Mouse (Mus musculus) neural tube, embryonic 15.5 days (tissue): ENCODE results near the gene Dock2. TPM values are rescaled to one million over a fixed set of nuclear protein-coding genes. Genes with fewer than 3 reads are reported as not detected.

ENCODE experiments used
- ATAC-seq: fragments of 200-750 bp; cut with Nextera tagmentation; 2 replicates; pipeline ENCODE4 v1.8.0; 2017; ENCODE audit warnings: mild to moderate bottlenecking, moderate TSS enrichment, moderate library complexity; ENCODE audit not compliant: low FRiP score
- H3K27ac ChIP-seq: fragments of 300-500 bp; sonication (generic); replicated peaks from 2 replicates; pipeline ENCODE4 v1.5.1; 2015; ENCODE audit warnings: mild to moderate bottlenecking, inconsistent platforms
- H3K27me3 ChIP-seq: fragments of 300-500 bp; sonication (generic); replicated peaks from 2 replicates; pipeline ENCODE4 v1.6.1; 2015; ENCODE audit warnings: inconsistent platforms
- H3K36me3 ChIP-seq: fragments of 300-500 bp; sonication (generic); 2 replicates; pipeline ENCODE4 v1.6.1; 2015; ENCODE audit warnings: inconsistent platforms
- H3K4me1 ChIP-seq: fragments of 300-500 bp; sonication (generic); 2 replicates; pipeline ENCODE4 v1.6.1; 2015; ENCODE audit warnings: inconsistent platforms
- H3K4me2 ChIP-seq: fragments of 300-500 bp; sonication (generic); 2 replicates; pipeline ENCODE4 v1.6.1; 2015; ENCODE audit warnings: inconsistent platforms, mild to moderate bottlenecking, moderate library complexity
- H3K4me3 ChIP-seq: fragments of 300-500 bp; sonication (generic); replicated peaks from 2 replicates; pipeline ENCODE4 v1.5.1; 2015; ENCODE audit warnings: mild to moderate bottlenecking, inconsistent platforms
- H3K9ac ChIP-seq: fragments of 300-500 bp; sonication (generic); replicated peaks from 2 replicates; pipeline ENCODE4 v1.6.1; 2015; ENCODE audit warnings: mild to moderate bottlenecking, inconsistent platforms
- H3K9me3 ChIP-seq: fragments of 300-500 bp; sonication (generic); replicated peaks from 2 replicates; pipeline ENCODE4 v1.6.1; 2016; ENCODE audit warnings: inconsistent platforms
- WGBS: fragments of 180-500 bp; shearing (Covaris S2); methylation state at CpG from one replicate; pipeline ENCODE4 v1.1.7; 2015; ENCODE audit warnings: mixed read lengths; 5-methylcytosine and 5-hydroxymethylcytosine counted together
- polyA plus RNA-seq: library from polyadenylated mRNA; unstranded; fragments of >200 nt; fragmentation: Nextera tagmentation; extraction: Ambion mirVana; gene quantifications from 2 replicates; pipeline ENCODE4 v1.2.1, GENCODE M21; 2015

Gene Dock2
- polyA plus RNA-seq, 1 experiment from 2014 or later = 1.0 TPM

- Histone ChIP-seq H3K36me3 (no peaks in the 10 kb centered on the region), H3K9me3 (no peaks in the 10 kb centered on the region)
Measured at GRCm38 (mm10) chr11:34469792-34470191, 313.9 kb downstream of the Dock2 start.

GRCm38 (mm10) chr11:34468571-34468970 lies 315.1 kb downstream of the Dock2 start:
- Histone ChIP-seq H3K9me3 (no peaks in the 10 kb centered on the region), H3K4me3 (no peak overlapping the region), H3K36me3 (no peaks in the 10 kb centered on the region), H3K4me2 (no peak overlapping the region), H3K4me1 (peaks cover 11% of the 10 kb centered on the region; the same call in 1 of the 2 replicates), H3K27ac (peak overlapping the region; percentile 9; the same call in 1 of the 2 replicates), H3K27me3 (no peaks in the 10 kb centered on the region), H3K9ac (no peak overlapping the region)
- no peak for ATAC-seq
- WGBS = 40% methylated on average over 3 of the region's 3 CpGs

More at GRCm38 (mm10) chr11:34469792-34470191, 313.9 kb downstream of the Dock2 start:
- Histone ChIP-seq H3K27me3 (no peaks in the 10 kb centered on the region), H3K4me3 (no peak overlapping the region), H3K4me2 (no peak overlapping the region), H3K9ac (no peak overlapping the region), H3K4me1 (peaks cover 13% of the 10 kb centered on the region), H3K27ac (no peak overlapping the region)
- WGBS = 59% methylated on average over 2 of the region's 2 CpGs
- ATAC-seq = no peak

- Histone ChIP-seq H3K4me3 (no peak overlapping the region), H3K27me3 (no peaks in the 10 kb centered on the region), H3K9me3 (no peaks in the 10 kb centered on the region), H3K27ac (no peak overlapping the region), H3K36me3 (no peaks in the 10 kb centered on the region), H3K9ac (no peak overlapping the region), H3K4me2 (no peak overlapping the region), H3K4me1 (peaks cover 11% of the 10 kb centered on the region; the same call in 1 of the 2 replicates)
- no peak for ATAC-seq
- WGBS = 62% methylated on average over 1 of the region's 1 CpGs
Measured at GRCm38 (mm10) chr11:34467056-34467455, 316.6 kb downstream of the Dock2 start.

- H3K36me3 ChIP-seq = no peaks in the 10 kb centered on the region
- no peaks in the 10 kb centered on the region for H3K9me3 ChIP-seq
- no peak for ATAC-seq
- 89% methylated on average over 4 of the region's 4 CpGs for WGBS
- no peak overlapping the region for H3K4me3 ChIP-seq
- H3K27ac ChIP-seq = no peak overlapping the region
- no peak overlapping the region for H3K4me2 ChIP-seq
- H3K4me1 ChIP-seq = no peaks in the 10 kb centered on the region
- H3K9ac ChIP-seq = no peak overlapping the region
- no peaks in the 10 kb centered on the region for H3K27me3 ChIP-seq
Measured at GRCm38 (mm10) chr11:34449944-34450343, 333.7 kb downstream of the Dock2 start.

GRCm38 (mm10) chr11:34447891-34448290 lies 335.8 kb downstream of the Dock2 start:
- WGBS = 45% methylated on average over 4 of the region's 4 CpGs
- no peak overlapping the region for H3K27ac ChIP-seq
- H3K9me3 ChIP-seq = no peaks in the 10 kb centered on the region
- no peak overlapping the region for H3K4me2 ChIP-seq
- no peak overlapping the region for H3K4me3 ChIP-seq
- H3K4me1 ChIP-seq = no peaks in the 10 kb centered on the region
- H3K27me3 ChIP-seq = no peaks in the 10 kb centered on the region
- no peaks in the 10 kb centered on the region for H3K36me3 ChIP-seq
- H3K9ac ChIP-seq = no peak overlapping the region
- ATAC-seq = no peak

GRCm38 (mm10) chr11:34438429-34438828 lies 345.3 kb downstream of the Dock2 start:
- WGBS = 69% methylated on average over 2 of the region's 2 CpGs
- H3K9ac ChIP-seq = no peak overlapping the region

DNA sequence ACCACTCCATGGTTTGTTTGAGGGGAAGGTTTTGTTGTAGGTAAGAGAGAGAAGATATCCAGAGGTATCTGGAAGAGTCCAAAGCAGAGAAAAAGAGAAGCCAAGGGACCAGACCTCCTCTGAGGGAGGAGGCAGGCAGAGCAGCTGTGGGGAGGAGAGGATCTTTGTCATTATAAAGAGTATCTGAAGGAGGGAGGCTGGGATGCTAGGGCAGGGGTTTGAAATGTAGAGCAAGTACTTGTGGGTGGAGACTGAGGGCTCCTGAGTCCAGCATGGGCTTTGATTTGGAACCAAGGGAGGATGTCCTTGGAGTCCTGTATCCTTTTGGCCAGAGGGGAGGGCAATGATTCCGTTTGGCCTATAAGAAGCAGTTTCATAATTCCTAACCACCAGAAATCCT lies 346.2 kb downstream of the Dock2 start:
- WGBS = 70% methylated on average over 1 of the region's 1 CpGs
- no peaks in the 10 kb centered on the region for H3K9me3 ChIP-seq
- no peak for ATAC-seq
- no peak overlapping the region for H3K4me3 ChIP-seq
- no peaks in the 10 kb centered on the region for H3K27me3 ChIP-seq
- no peak overlapping the region for H3K27ac ChIP-seq
- H3K4me1 ChIP-seq = no peaks in the 10 kb centered on the region
- H3K4me2 ChIP-seq = no peak overlapping the region
- no peak overlapping the region for H3K9ac ChIP-seq
- no peaks in the 10 kb centered on the region for H3K36me3 ChIP-seq

More at GRCm38 (mm10) chr11:34438429-34438828, 345.3 kb downstream of the Dock2 start:
- no peak overlapping the region for H3K27ac ChIP-seq
- no peak overlapping the region for H3K4me2 ChIP-seq
- H3K4me1 ChIP-seq = no peaks in the 10 kb centered on the region
- no peaks in the 10 kb centered on the region for H3K36me3 ChIP-seq
- no peaks in the 10 kb centered on the region for H3K9me3 ChIP-seq
- no peaks in the 10 kb centered on the region for H3K27me3 ChIP-seq
- H3K4me3 ChIP-seq = no peak overlapping the region
- no peak for ATAC-seq

GRCm38 (mm10) chr11:34431978-34432377 lies 351.7 kb downstream of the Dock2 start:
- 40% methylated on average over 2 of the region's 2 CpGs for WGBS
- Histone ChIP-seq H3K4me1 (no peaks in the 10 kb centered on the region), H3K9ac (no peak overlapping the region), H3K27ac (no peak overlapping the region), H3K9me3 (no peaks in the 10 kb centered on the region), H3K36me3 (no peaks in the 10 kb centered on the region), H3K4me3 (no peak overlapping the region), H3K4me2 (no peak overlapping the region), H3K27me3 (no peaks in the 10 kb centered on the region)
- no peak for ATAC-seq

DNA sequence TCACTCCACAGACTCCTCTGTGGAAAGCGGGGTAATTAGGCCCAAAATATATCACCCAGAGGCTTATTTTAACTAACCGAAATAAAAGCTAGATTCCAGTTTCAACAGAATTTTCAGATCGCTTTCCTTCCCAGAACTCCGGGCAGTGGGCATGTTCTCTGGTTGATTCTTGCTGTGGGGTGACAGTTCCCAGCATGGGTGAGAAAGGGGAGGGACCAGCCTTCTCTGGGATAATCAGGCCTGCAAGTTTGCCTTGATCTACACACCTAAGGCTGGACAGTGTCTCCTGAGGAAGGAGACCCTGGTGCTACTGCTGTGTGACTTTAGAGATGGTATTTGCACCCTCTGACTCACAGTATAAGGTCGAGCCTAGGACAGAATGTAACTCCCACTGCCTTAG lies 352.3 kb downstream of the Dock2 start:
- no peaks in the 10 kb centered on the region for H3K36me3 ChIP-seq
- no peaks in the 10 kb centered on the region for H3K4me1 ChIP-seq
- no peak overlapping the region for H3K4me2 ChIP-seq
- WGBS = 47% methylated on average over 5 of the region's 5 CpGs
- H3K9me3 ChIP-seq = no peaks in the 10 kb centered on the region
- no peak overlapping the region for H3K4me3 ChIP-seq
- ATAC-seq = no peak
- H3K27ac ChIP-seq = no peak overlapping the region
- H3K9ac ChIP-seq = no peak overlapping the region
- H3K27me3 ChIP-seq = no peaks in the 10 kb centered on the region

DNA sequence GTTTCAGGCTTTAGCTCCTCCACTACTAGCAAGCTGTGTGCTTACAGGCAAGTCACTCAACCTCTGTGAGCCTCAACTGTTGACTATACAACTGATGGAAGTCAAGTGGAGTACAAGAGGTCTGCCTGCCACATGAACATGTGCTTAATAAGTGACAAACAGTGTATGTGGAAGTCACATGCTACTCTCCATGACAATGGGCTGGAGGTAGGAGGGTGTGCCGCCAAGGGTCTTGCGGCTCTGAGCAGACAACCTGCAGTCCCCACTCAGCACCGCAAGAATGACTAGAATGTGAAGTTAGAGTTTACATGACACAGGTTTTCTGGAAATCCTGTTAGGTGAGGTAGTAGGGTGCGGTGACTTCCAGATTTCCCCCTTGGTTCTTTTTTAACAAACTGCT lies 352.8 kb downstream of the Dock2 start:
- H3K27ac ChIP-seq = no peak overlapping the region
- no peaks in the 10 kb centered on the region for H3K9me3 ChIP-seq
- H3K27me3 ChIP-seq = no peaks in the 10 kb centered on the region
- ATAC-seq = no peak
- WGBS = 67% methylated on average over 4 of the region's 4 CpGs
- no peaks in the 10 kb centered on the region for H3K4me1 ChIP-seq
- no peak overlapping the region for H3K9ac ChIP-seq
- no peak overlapping the region for H3K4me3 ChIP-seq
- no peak overlapping the region for H3K4me2 ChIP-seq
- H3K36me3 ChIP-seq = no peaks in the 10 kb centered on the region

DNA sequence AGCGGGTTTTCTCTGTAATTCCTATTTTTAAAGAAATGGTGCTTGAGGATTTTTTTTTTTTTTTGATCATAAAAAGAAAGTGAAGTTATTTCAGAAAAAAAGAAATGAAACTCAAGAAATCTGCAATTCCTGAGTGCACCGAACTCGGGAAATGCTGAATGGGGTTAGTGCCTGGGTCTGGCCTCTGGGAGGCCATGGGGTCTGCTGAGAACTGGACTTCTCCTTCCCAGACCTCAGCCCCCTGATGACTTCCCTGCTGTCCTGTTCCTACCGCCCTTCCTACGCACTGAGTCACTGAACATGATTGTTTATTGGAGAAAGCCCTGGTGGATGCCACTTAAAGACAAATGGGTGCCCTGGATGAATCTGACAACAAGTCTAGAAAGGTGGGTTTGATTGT lies 356.5 kb downstream of the Dock2 start:
- H3K9me3 ChIP-seq = no peaks in the 10 kb centered on the region
- WGBS = 90% methylated on average over 5 of the region's 5 CpGs
- no peak for ATAC-seq
- no peak overlapping the region for H3K4me3 ChIP-seq
- no peak overlapping the region for H3K9ac ChIP-seq
- no peak overlapping the region for H3K4me2 ChIP-seq
- no peak overlapping the region for H3K27ac ChIP-seq
- no peaks in the 10 kb centered on the region for H3K36me3 ChIP-seq
- no peaks in the 10 kb centered on the region for H3K4me1 ChIP-seq
- no peaks in the 10 kb centered on the region for H3K27me3 ChIP-seq

DNA sequence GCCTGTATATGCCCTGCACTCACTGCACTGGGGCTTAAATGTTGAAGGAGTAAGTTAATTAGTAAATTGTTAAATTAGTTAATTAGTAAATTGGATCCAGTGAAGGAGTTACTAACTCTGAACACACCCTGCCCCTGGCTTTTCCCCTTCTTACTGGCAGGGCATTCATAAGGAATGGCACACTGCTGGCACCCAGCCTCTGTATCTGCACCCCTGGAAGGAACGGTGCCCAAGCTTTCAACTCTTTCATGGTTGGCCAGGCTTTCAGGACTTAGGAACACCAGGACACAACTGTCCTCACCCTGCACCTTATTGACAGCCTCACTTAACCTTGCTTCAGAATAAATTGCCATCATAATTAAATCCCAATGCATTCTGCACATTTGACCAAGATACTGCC lies 359.1 kb downstream of the Dock2 start:
- Histone ChIP-seq H3K27ac (no peak overlapping the region), H3K9ac (no peak overlapping the region), H3K4me3 (no peak overlapping the region), H3K27me3 (peaks cover 6% of the 10 kb centered on the region; the same call in 1 of the 2 replicates), H3K4me2 (no peak overlapping the region), H3K36me3 (no peaks in the 10 kb centered on the region), H3K4me1 (no peaks in the 10 kb centered on the region), H3K9me3 (no peaks in the 10 kb centered on the region)
- 85% methylated on average over 1 of the region's 1 CpGs for WGBS
- no peak for ATAC-seq

DNA sequence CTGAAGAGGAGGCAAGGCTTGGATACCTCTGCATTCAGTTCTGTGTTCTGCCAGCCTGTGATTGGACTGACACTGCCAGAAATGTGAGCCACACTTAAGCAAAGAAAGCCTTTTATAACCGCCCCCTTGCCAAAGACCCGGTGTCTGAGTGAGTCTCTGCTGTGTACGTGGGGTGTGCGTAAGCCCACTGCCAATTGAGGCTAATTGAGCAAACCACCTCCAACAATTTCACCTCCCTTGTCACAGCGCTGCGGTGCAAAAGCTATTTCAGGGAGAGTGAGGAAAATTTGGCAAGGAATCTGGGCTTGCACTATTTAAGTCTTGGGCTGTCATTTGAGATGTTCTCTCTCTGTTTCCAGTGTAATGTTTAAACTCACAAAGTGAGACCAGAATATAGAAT lies 362.6 kb downstream of the Dock2 start:
- no peaks in the 10 kb centered on the region for H3K9me3 ChIP-seq
- no peak overlapping the region for H3K9ac ChIP-seq
- ATAC-seq = no peak
- peaks cover 6% of the 10 kb centered on the region; the same call in 1 of the 2 replicates for H3K27me3 ChIP-seq
- H3K4me2 ChIP-seq = no peak overlapping the region
- H3K36me3 ChIP-seq = no peaks in the 10 kb centered on the region
- H3K27ac ChIP-seq = no peak overlapping the region
- H3K4me1 ChIP-seq = peaks cover 8% of the 10 kb centered on the region
- WGBS = 36% methylated on average over 6 of the region's 6 CpGs
- H3K4me3 ChIP-seq = no peak overlapping the region
